Mouse (Mus musculus): ENCODE data around the gene Gm49395. TPM values are rescaled to one million over a fixed set of nuclear protein-coding genes. Genes with fewer than 3 reads are reported as not detected.

The Gm49395 gene
- polyA plus RNA-seq, 1 experiment from 2014 or later, result 7.3 TPM

- no peak for DNase-seq (ENCODE audit: low spot score)
- Histone ChIP-seq H3K27me3 (ENCODE audit: insufficient read depth, poor library complexity, severe bottlenecking) (no peaks in the 10 kb centered on the region), H3K4me1 (peaks cover 2% of the 10 kb centered on the region; the same call in 1 of the 2 replicates), H3K27ac (no peak overlapping the region), H3K4me3 (no peak overlapping the region), H3K36me3 (no peaks in the 10 kb centered on the region), H3K9me3 (no peaks in the 10 kb centered on the region)
- WGBS, result 45% methylated on average over 1 of the region's 1 CpGs
Observed at GRCm38 (mm10) chr13:115124521-115124920, 22.8 kb upstream of the Gm49395 start.

- H3K27ac ChIP-seq, result no peak overlapping the region
- no peaks in the 10 kb centered on the region for H3K9me3 ChIP-seq
- H3K4me1 ChIP-seq, result no peaks in the 10 kb centered on the region
- no peaks in the 10 kb centered on the region for H3K36me3 ChIP-seq
- no peaks in the 10 kb centered on the region for H3K27me3 ChIP-seq (ENCODE audit: insufficient read depth, poor library complexity, severe bottlenecking)
- 66% methylated on average over 5 of the region's 5 CpGs for WGBS
- DNase-seq (ENCODE audit: low spot score), result no peak
- H3K4me3 ChIP-seq, result no peak overlapping the region
Observed at GRCm38 (mm10) chr13:115118756-115119155, 17.0 kb upstream of the Gm49395 start.

- H3K4me1 ChIP-seq, result no peaks in the 10 kb centered on the region
- DNase-seq (ENCODE audit: low spot score), result no peak
- 86% methylated on average over 3 of the region's 3 CpGs for WGBS
Observed at GRCm38 (mm10) chr13:115118195-115118594, 16.5 kb upstream of the Gm49395 start.

GRCm38 (mm10) chr13:115116930-115117621 is 15.4 kb upstream of the Gm49395 start:
- H3K27ac ChIP-seq, result no peak overlapping the region
- H3K4me1 ChIP-seq, result no peaks in the 10 kb centered on the region
- no peaks in the 10 kb centered on the region for H3K27me3 ChIP-seq (ENCODE audit: insufficient read depth, poor library complexity, severe bottlenecking)
- DNase-seq (ENCODE audit: low spot score), result no peak
- no peak overlapping the region for H3K4me3 ChIP-seq
- 74% methylated on average over 3 of the region's 3 CpGs for WGBS
- no peaks in the 10 kb centered on the region for H3K36me3 ChIP-seq
- no peaks in the 10 kb centered on the region for H3K9me3 ChIP-seq

More at GRCm38 (mm10) chr13:115118195-115118594, 16.5 kb upstream of the Gm49395 start:
- Histone ChIP-seq H3K27me3 (ENCODE audit: insufficient read depth, poor library complexity, severe bottlenecking) (no peaks in the 10 kb centered on the region), H3K36me3 (no peaks in the 10 kb centered on the region), H3K27ac (no peak overlapping the region), H3K4me3 (no peak overlapping the region), H3K9me3 (no peaks in the 10 kb centered on the region)

- H3K27ac ChIP-seq, result no peak overlapping the region
- H3K36me3 ChIP-seq, result no peaks in the 10 kb centered on the region
- 79% methylated on average over 4 of the region's 4 CpGs for WGBS
- no peaks in the 10 kb centered on the region for H3K27me3 ChIP-seq (ENCODE audit: insufficient read depth, poor library complexity, severe bottlenecking)
- no peak for DNase-seq (ENCODE audit: low spot score)
- H3K9me3 ChIP-seq, result no peaks in the 10 kb centered on the region
- no peaks in the 10 kb centered on the region for H3K4me1 ChIP-seq
- H3K4me3 ChIP-seq, result no peak overlapping the region
Observed at GRCm38 (mm10) chr13:115109628-115110027, 7.9 kb upstream of the Gm49395 start.

GRCm38 (mm10) chr13:115107436-115107835 is 5.7 kb upstream of the Gm49395 start:
- no peak overlapping the region for H3K4me3 ChIP-seq
- 0 out of 2 replicates have a peak, but pooled peaks cover 3% of the 10 kb centered on the region for H3K9me3 ChIP-seq
- WGBS, result 72% methylated on average over 8 of the region's 8 CpGs
- no peaks in the 10 kb centered on the region for H3K27me3 ChIP-seq (ENCODE audit: insufficient read depth, poor library complexity, severe bottlenecking)
- H3K4me1 ChIP-seq, result no peaks in the 10 kb centered on the region
- no peaks in the 10 kb centered on the region for H3K36me3 ChIP-seq
- H3K27ac ChIP-seq, result no peak overlapping the region
- peak; percentile 74 for DNase-seq (ENCODE audit: low spot score)

GRCm38 (mm10) chr13:115106183-115106582 is 4.5 kb upstream of the Gm49395 start:
- Histone ChIP-seq H3K36me3 (no peaks in the 10 kb centered on the region), H3K4me3 (no peak overlapping the region), H3K27ac (no peak overlapping the region), H3K9me3 (0 out of 2 replicates have a peak, but pooled peaks cover 3% of the 10 kb centered on the region), H3K27me3 (ENCODE audit: insufficient read depth, poor library complexity, severe bottlenecking) (no peaks in the 10 kb centered on the region), H3K4me1 (no peaks in the 10 kb centered on the region)
- 84% methylated on average over 10 of the region's 10 CpGs for WGBS
- no peak for DNase-seq (ENCODE audit: low spot score)

- Histone ChIP-seq H3K27ac (no peak overlapping the region), H3K9me3 (0 out of 2 replicates have a peak, but pooled peaks cover 3% of the 10 kb centered on the region), H3K4me1 (no peaks in the 10 kb centered on the region), H3K4me3 (peak overlapping the region; percentile 68; the same call in 1 of the 2 replicates), H3K27me3 (ENCODE audit: insufficient read depth, poor library complexity, severe bottlenecking) (no peaks in the 10 kb centered on the region), H3K36me3 (no peaks in the 10 kb centered on the region)
- 85% methylated on average over 2 of the region's 2 CpGs for WGBS
- DNase-seq (ENCODE audit: low spot score), result no peak
Observed at GRCm38 (mm10) chr13:115102754-115103153, 1.0 kb upstream of the Gm49395 start.

GRCm38 (mm10) chr13:115100381-115101177 is 1.1 kb downstream of the Gm49395 start:
- H3K36me3 ChIP-seq, result no peaks in the 10 kb centered on the region
- peak overlapping the region; percentile 68 for H3K4me3 ChIP-seq
- WGBS, result 25% methylated on average over 11 of the region's 11 CpGs
- no peak for DNase-seq (ENCODE audit: low spot score)
- no peaks in the 10 kb centered on the region for H3K27me3 ChIP-seq (ENCODE audit: insufficient read depth, poor library complexity, severe bottlenecking)
- H3K27ac ChIP-seq, result peak overlapping the region; percentile 91
- no peaks in the 10 kb centered on the region for H3K4me1 ChIP-seq
- H3K9me3 ChIP-seq, result 0 out of 2 replicates have a peak, but pooled peaks cover 3% of the 10 kb centered on the region

GRCm38 (mm10) chr13:115099381-115099780 is 2.3 kb downstream of the Gm49395 start:
- Histone ChIP-seq H3K4me3 (peak overlapping the region; percentile 68; the same call in 1 of the 2 replicates), H3K36me3 (no peaks in the 10 kb centered on the region), H3K27ac (no peak overlapping the region), H3K9me3 (0 out of 2 replicates have a peak, but pooled peaks cover 3% of the 10 kb centered on the region), H3K27me3 (ENCODE audit: insufficient read depth, poor library complexity, severe bottlenecking) (no peaks in the 10 kb centered on the region), H3K4me1 (no peaks in the 10 kb centered on the region)
- no peak for DNase-seq (ENCODE audit: low spot score)
- WGBS, result 82% methylated on average over 9 of the region's 9 CpGs

GRCm38 (mm10) chr13:115098227-115098626 is 3.5 kb downstream of the Gm49395 start:
- no peaks in the 10 kb centered on the region for H3K4me1 ChIP-seq
- no peak overlapping the region for H3K4me3 ChIP-seq
- H3K27ac ChIP-seq, result no peak overlapping the region
- DNase-seq (ENCODE audit: low spot score), result no peak
- H3K36me3 ChIP-seq, result no peaks in the 10 kb centered on the region
- H3K9me3 ChIP-seq, result no peaks in the 10 kb centered on the region
- no peaks in the 10 kb centered on the region for H3K27me3 ChIP-seq (ENCODE audit: insufficient read depth, poor library complexity, severe bottlenecking)
- WGBS, result 76% methylated on average over 3 of the region's 3 CpGs

- 77% methylated on average over 5 of the region's 5 CpGs for WGBS
- Histone ChIP-seq H3K27ac (no peak overlapping the region), H3K36me3 (no peaks in the 10 kb centered on the region), H3K4me1 (0 out of 2 replicates have a peak, but pooled peaks cover 3% of the 10 kb centered on the region), H3K4me3 (no peak overlapping the region), H3K27me3 (ENCODE audit: insufficient read depth, poor library complexity, severe bottlenecking) (no peaks in the 10 kb centered on the region), H3K9me3 (no peaks in the 10 kb centered on the region)
- DNase-seq (ENCODE audit: low spot score), result no peak
Observed at GRCm38 (mm10) chr13:115096965-115097364, 4.8 kb downstream of the Gm49395 start.

- 38% methylated on average over 2 of the region's 2 CpGs for WGBS
- no peaks in the 10 kb centered on the region for H3K9me3 ChIP-seq
- peaks cover 8% of the 10 kb centered on the region; the same call in 1 of the 2 replicates for H3K4me1 ChIP-seq
- no peak overlapping the region for H3K27ac ChIP-seq
- H3K36me3 ChIP-seq, result no peaks in the 10 kb centered on the region
- no peak for DNase-seq (ENCODE audit: low spot score)
- no peak overlapping the region for H3K4me3 ChIP-seq
- H3K27me3 ChIP-seq (ENCODE audit: insufficient read depth, poor library complexity, severe bottlenecking), result no peaks in the 10 kb centered on the region
Observed at GRCm38 (mm10) chr13:115096216-115096615, 5.5 kb downstream of the Gm49395 start.

All from heart, embryonic 10.5 days (tissue).